Mouse (Mus musculus) liver, adult 2 months (tissue): ENCODE data around the gene G6pc. TPM values are rescaled to one million over a fixed set of nuclear protein-coding genes. Genes with fewer than 3 reads are reported as not detected.
"Not testable (repeated sequence)": the region's sequence is repeated elsewhere in the genome, so short reads cannot be mapped to it uniquely, and the experiment has no call there.

Source experiments
- DNase-seq: peaks from one replicate; pipeline ENCODE4 v3.0.0-alpha.2; 2011; ENCODE audit warnings: low read depth, low spot score; ENCODE audit errors: extremely low read depth
- H3K27ac ChIP-seq: fragments of 200-500 bp; replicated peaks from 2 replicates; pipeline ENCODE4 v1.5.1; 2012; ENCODE audit warnings: low read depth, mild to moderate bottlenecking, control low read depth, inconsistent platforms, low read length; ENCODE audit not compliant: insufficient read depth
- H3K27me3 ChIP-seq: fragments of 200-500 bp; 2 replicates; pipeline ENCODE4 v1.6.1; 2012; ENCODE audit warnings: mild to moderate bottlenecking, moderate library complexity, low read length, inconsistent platforms; ENCODE audit not compliant: control insufficient read depth, insufficient read depth
- H3K36me3 ChIP-seq: fragments of 200-500 bp; 2 replicates; pipeline ENCODE4 v1.6.1; 2012; ENCODE audit warnings: low read length, inconsistent platforms; ENCODE audit not compliant: control insufficient read depth, insufficient read depth
- H3K4me1 ChIP-seq: fragments of 200-500 bp; 2 replicates; pipeline ENCODE4 v1.6.1; 2011; ENCODE audit warnings: low read length; ENCODE audit not compliant: control insufficient read depth, insufficient read depth
- H3K4me3 ChIP-seq: fragments of 200-500 bp; 2 replicates; pipeline ENCODE4 v1.5.1; 2011; ENCODE audit warnings: low read depth, mild to moderate bottlenecking, control low read depth, low read length, moderate library complexity; ENCODE audit not compliant: insufficient read depth
- H3K79me2 ChIP-seq: fragments of 200-500 bp; 2 replicates; pipeline ENCODE4 v1.6.1; 2012; ENCODE audit warnings: inconsistent platforms, mild to moderate bottlenecking, low read length, moderate library complexity; ENCODE audit not compliant: control insufficient read depth, insufficient read depth
- H3K9ac ChIP-seq: fragments of 200-500 bp; 2 replicates; pipeline ENCODE4 v1.6.1; 2012; ENCODE audit warnings: low read depth, mild to moderate bottlenecking, control low read depth, inconsistent platforms, low read length
- CTCF ChIP-seq: fragments of 200-500 bp; IDR thresholded peaks from 2 replicates; pipeline ENCODE4 v1.5.1; 2011; ENCODE audit warnings: low read depth, low read length, control low read depth
- POLR2A ChIP-seq: fragments of 200-500 bp; IDR thresholded peaks from 2 replicates; pipeline ENCODE4 v1.6.1; 2011; ENCODE audit warnings: low read length, control low read depth; ENCODE audit not compliant: insufficient read depth; ENCODE audit errors: extremely low read depth
- WGBS: fragments of 180-500 bp; shearing (Covaris S2); methylation state at CpG from one replicate; pipeline ENCODE4 v1.1.7; 2018; 5-methylcytosine and 5-hydroxymethylcytosine counted together
- polyA plus RNA-seq: library from polyadenylated mRNA; depleted of rRNA; stranded (reverse); fragments of >200 nt; gene quantifications from 2 replicates; pipeline ENCODE4 v1.2.3, GENCODE M21; 2012
- total RNA-seq: library from RNA; depleted of rRNA; stranded (reverse); fragments of >200 nt; gene quantifications from 2 replicates; pipeline ENCODE4 v1.2.3, GENCODE M21; 2014

The G6pc gene
- total and polyA plus RNA-seq, 2 experiments: 115 to 121 TPM

GRCm38 (mm10) chr11:101357505-101358182 lies 9.7 kb upstream of the G6pc start:
- H3K79me2 ChIP-seq: no peaks in the 10 kb centered on the region
- TF ChIP-seq POLR2A (no peak), CTCF (no peak)
- H3K36me3 ChIP-seq: no peaks in the 10 kb centered on the region
- no peak for DNase-seq
- H3K27me3 ChIP-seq: no peaks in the 10 kb centered on the region
- no peak overlapping the region for H3K27ac ChIP-seq
- peaks cover 45% of the 10 kb centered on the region for H3K4me1 ChIP-seq
- H3K9ac ChIP-seq: no peak overlapping the region
- 41% methylated on average over 3 of the region's 3 CpGs for WGBS
- no peak overlapping the region for H3K4me3 ChIP-seq

GRCm38 (mm10) chr11:101359776-101360175 lies 7.6 kb upstream of the G6pc start:
- H3K79me2 ChIP-seq: no peaks in the 10 kb centered on the region
- 71% methylated on average over 9 of the region's 9 CpGs for WGBS
- H3K27ac ChIP-seq: peak overlapping the region; percentile 75; the same call in 1 of the 2 replicates
- H3K9ac ChIP-seq: no peak overlapping the region
- H3K36me3 ChIP-seq: no peaks in the 10 kb centered on the region
- no peak overlapping the region for H3K4me3 ChIP-seq
- DNase-seq: peak; percentile 25
- H3K27me3 ChIP-seq: no peaks in the 10 kb centered on the region
- no peak for TF ChIP-seq CTCF
- no peak for TF ChIP-seq POLR2A
- peaks cover 37% of the 10 kb centered on the region for H3K4me1 ChIP-seq

- no peaks in the 10 kb centered on the region for H3K79me2 ChIP-seq
- WGBS: 16% methylated on average over 3 of the region's 3 CpGs
- H3K36me3 ChIP-seq: no peaks in the 10 kb centered on the region
- H3K4me1 ChIP-seq: peaks cover 36% of the 10 kb centered on the region
- H3K27me3 ChIP-seq: no peaks in the 10 kb centered on the region
- H3K27ac ChIP-seq: peak overlapping the region; percentile 75
- no peak overlapping the region for H3K9ac ChIP-seq
- no peak overlapping the region for H3K4me3 ChIP-seq
- DNase-seq: peak; percentile 69
- TF ChIP-seq CTCF (no peak), POLR2A (no peak)
Measured at GRCm38 (mm10) chr11:101360651-101361113, 6.7 kb upstream of the G6pc start.

- H3K4me1 ChIP-seq: peaks cover 34% of the 10 kb centered on the region
- no peaks in the 10 kb centered on the region for H3K27me3 ChIP-seq
- 4% methylated on average over 5 of the region's 5 CpGs for WGBS
- H3K27ac ChIP-seq: peak overlapping the region; percentile 89
- TF ChIP-seq CTCF: no peak
- TF ChIP-seq POLR2A: no peak
- H3K9ac ChIP-seq: peak overlapping the region; percentile 43
- H3K36me3 ChIP-seq: peaks cover 9% of the 10 kb centered on the region; the same call in 1 of the 2 replicates
- no peaks in the 10 kb centered on the region for H3K79me2 ChIP-seq
- H3K4me3 ChIP-seq: no peak overlapping the region
- peak; percentile 95 for DNase-seq
Measured at GRCm38 (mm10) chr11:101364531-101364931, 2.8 kb upstream of the G6pc start.

GRCm38 (mm10) chr11:101370141-101370540 lies 2.8 kb downstream of the G6pc start:
- 20% methylated on average over 5 of the region's 5 CpGs for WGBS
- H3K4me3 ChIP-seq: peak overlapping the region; percentile 62
- peaks cover 4% of the 10 kb centered on the region; the same call in 1 of the 2 replicates for H3K4me1 ChIP-seq
- peak overlapping the region; percentile 39 for H3K9ac ChIP-seq
- H3K79me2 ChIP-seq: no peaks in the 10 kb centered on the region
- H3K27ac ChIP-seq: peak overlapping the region; percentile 55
- peak; percentile 65 for DNase-seq
- H3K36me3 ChIP-seq: peaks cover 58% of the 10 kb centered on the region
- TF ChIP-seq POLR2A (0 out of 2 replicates have a peak, but pooled peaks have one; percentile 3), CTCF (no peak)
- no peaks in the 10 kb centered on the region for H3K27me3 ChIP-seq

- Histone ChIP-seq H3K79me2 (no peaks in the 10 kb centered on the region), H3K27ac (no peak overlapping the region), H3K36me3 (peaks cover 72% of the 10 kb centered on the region), H3K27me3 (no peaks in the 10 kb centered on the region), H3K4me3 (no peak overlapping the region), H3K4me1 (no peaks in the 10 kb centered on the region), H3K9ac (no peak overlapping the region)
- 48% methylated on average over 7 of the region's 7 CpGs for WGBS
- DNase-seq: peak; percentile 63
- TF ChIP-seq POLR2A (no peak), CTCF (no peak)
Measured at GRCm38 (mm10) chr11:101374421-101374938, 7.1 kb downstream of the G6pc start.

- WGBS: 37% methylated on average over 8 of the region's 8 CpGs
- H3K4me1 ChIP-seq, H3K79me2 ChIP-seq, H3K4me3 ChIP-seq, H3K27ac ChIP-seq, H3K9ac ChIP-seq, H3K27me3 ChIP-seq: not testable (repeated sequence)
- peak; percentile 94 for DNase-seq
- peaks cover 36% of the 10 kb centered on the region for H3K36me3 ChIP-seq
Measured at GRCm38 (mm10) chr11:101378196-101378595, 10.8 kb downstream of the G6pc start.
